Mouse (Mus musculus) spleen, adult 2 months (tissue): ENCODE measurements at regions not wholly inside any gene's neighbourhood (a gene's known extent, or its start where the extent isn't known, plus 50 kb on each side); places are given as distances from the start of the nearest gene placed in this dataset.
"Not testable (repeated sequence)": the region's sequence is repeated elsewhere in the genome, so short reads cannot be mapped to it uniquely, and the experiment has no call there.

ENCODE experiments used
- DNase-seq, 2 experiments: peaks; one replicate each; pipeline versions ENCODE4 v3.0.0 to v3.0.0-alpha.2; 2012 to 2021; ENCODE audit warnings: low spot score in 2 of 2, low read depth in 1 of 2
- H3K27ac ChIP-seq: fragments of 200-500 bp; 2 replicates; pipeline ENCODE4 v1.5.1; 2012; ENCODE audit warnings: low read length, inconsistent platforms; ENCODE audit not compliant: insufficient read depth
- H3K27me3 ChIP-seq: fragments of 200-500 bp; 2 replicates; pipeline ENCODE4 v1.6.1; 2012; ENCODE audit warnings: mild to moderate bottlenecking, moderate library complexity, low read length, inconsistent platforms; ENCODE audit not compliant: control insufficient read depth, insufficient read depth
- H3K36me3 ChIP-seq: fragments of 200-500 bp; 2 replicates; pipeline ENCODE4 v1.6.1; 2012; ENCODE audit warnings: mild to moderate bottlenecking, low read length, inconsistent platforms; ENCODE audit not compliant: control insufficient read depth, insufficient read depth
- H3K4me1 ChIP-seq: fragments of 200-500 bp; 2 replicates; pipeline ENCODE4 v1.6.1; 2011; ENCODE audit warnings: inconsistent platforms; ENCODE audit not compliant: control insufficient read depth, insufficient read depth, insufficient read length
- H3K4me3 ChIP-seq: fragments of 200-500 bp; 2 replicates; pipeline ENCODE4 v1.5.1; 2011; ENCODE audit warnings: mild to moderate bottlenecking, inconsistent platforms; ENCODE audit not compliant: insufficient read depth, insufficient read length; ENCODE audit errors: extremely low read depth
- CTCF ChIP-seq: fragments of 200-500 bp; IDR thresholded peaks from 2 replicates; pipeline ENCODE4 v1.5.1; 2011; ENCODE audit warnings: mild to moderate bottlenecking, inconsistent platforms; ENCODE audit not compliant: insufficient read depth, insufficient read length, insufficient replicate concordance; ENCODE audit errors: extremely low read depth
- POLR2A ChIP-seq: fragments of 200-500 bp; IDR thresholded peaks from 2 replicates; pipeline ENCODE4 v1.6.1; 2011; ENCODE audit warnings: low read depth, low read length, inconsistent platforms
- WGBS: fragments of 180-500 bp; shearing (Covaris S2); methylation state at CpG from one replicate; pipeline ENCODE4 v1.1.7; 2018; 5-methylcytosine and 5-hydroxymethylcytosine counted together

GRCm38 (mm10) chr6:48227431-48227830 is 141.0 kb upstream of the Zfp746 start:
- Histone ChIP-seq H3K36me3 (no peaks in the 10 kb centered on the region), H3K4me1 (no peaks in the 10 kb centered on the region), H3K27ac (no peak overlapping the region), H3K4me3 (no peak overlapping the region), H3K27me3 (no peaks in the 10 kb centered on the region)
- no peak for DNase-seq
- 62% methylated on average over 9 of the region's 9 CpGs for WGBS
- TF ChIP-seq POLR2A (no peak), CTCF (no peak)

GRCm38 (mm10) chr6:48224206-48224605 is 137.8 kb upstream of the Zfp746 start:
- H3K4me1 ChIP-seq: no peaks in the 10 kb centered on the region
- TF ChIP-seq CTCF (no peak), POLR2A (no peak)
- H3K27me3 ChIP-seq: no peaks in the 10 kb centered on the region
- no peaks in the 10 kb centered on the region for H3K36me3 ChIP-seq
- no peak overlapping the region for H3K4me3 ChIP-seq
- WGBS: 87% methylated on average over 4 of the region's 4 CpGs
- H3K27ac ChIP-seq: no peak overlapping the region
- DNase-seq: no peak

- Histone ChIP-seq H3K4me1 (no peaks in the 10 kb centered on the region), H3K27me3 (no peaks in the 10 kb centered on the region), H3K4me3 (no peak overlapping the region), H3K36me3 (no peaks in the 10 kb centered on the region), H3K27ac (no peak overlapping the region)
- TF ChIP-seq CTCF: no peak
- TF ChIP-seq POLR2A: no peak
- DNase-seq: no peak
These were observed 136.6 kb upstream of the Zfp746 start for GRCm38 (mm10) chr6:48222971-48223370.

GRCm38 (mm10) chr6:48221806-48222205 is 135.4 kb upstream of the Zfp746 start:
- not testable (repeated sequence) for H3K4me1 ChIP-seq, H3K27me3 ChIP-seq, H3K36me3 ChIP-seq, H3K27ac ChIP-seq, H3K4me3 ChIP-seq, DNase-seq
- 42% methylated on average over 1 of the region's 1 CpGs for WGBS

- Histone ChIP-seq H3K4me3 (no peak overlapping the region), H3K4me1 (no peaks in the 10 kb centered on the region), H3K36me3 (no peaks in the 10 kb centered on the region), H3K27me3 (no peaks in the 10 kb centered on the region), H3K27ac (no peak overlapping the region)
- 85% methylated on average over 4 of the region's 4 CpGs for WGBS
- no peak for DNase-seq
- TF ChIP-seq CTCF (no peak), POLR2A (no peak)
These were observed 128.8 kb upstream of the Zfp746 start for GRCm38 (mm10) chr6:48215212-48215611.

GRCm38 (mm10) chr6:48209739-48210138 is 123.3 kb upstream of the Zfp746 start:
- TF ChIP-seq POLR2A (no peak), CTCF (no peak)
- no peaks in the 10 kb centered on the region for H3K4me1 ChIP-seq
- no peaks in the 10 kb centered on the region for H3K27me3 ChIP-seq
- DNase-seq: no peak
- H3K27ac ChIP-seq: no peak overlapping the region
- WGBS: 93% methylated on average over 2 of the region's 2 CpGs
- no peaks in the 10 kb centered on the region for H3K36me3 ChIP-seq
- H3K4me3 ChIP-seq: no peak overlapping the region

- WGBS: 93% methylated on average over 2 of the region's 2 CpGs
- TF ChIP-seq POLR2A (no peak), CTCF (no peak)
- H3K4me3 ChIP-seq: no peak overlapping the region
- DNase-seq: no peak
- H3K4me1 ChIP-seq: no peaks in the 10 kb centered on the region
- no peaks in the 10 kb centered on the region for H3K36me3 ChIP-seq
- H3K27ac ChIP-seq: no peak overlapping the region
- H3K27me3 ChIP-seq: no peaks in the 10 kb centered on the region
These were observed 122.7 kb upstream of the Zfp746 start for GRCm38 (mm10) chr6:48209103-48209502.
